Comparison of ENCODE assay signal across 8 mouse cellular contexts in genomic region chr2:48539465-48540055, GRCm38 (mm10).
A peak's percentile ranks its signal among the peaks of the same experiment; 100 is the strongest.
DNase-seq lines count a peak whose midpoint lies in the region; ATAC-seq and TF ChIP-seq lines count a peak whose summit lies in the region.

No protein-coding gene starts in this region.

- DNase-seq in layer of hippocampus, adult 2 months (ENCODE audit: low spot score in 2 of 2): no peak
- DNase-seq in layer of hippocampus, postnatal 25 days (ENCODE audit: extremely low spot score in 1 of 2, low spot score in 1 of 2): no peak
- DNase-seq in gastrocnemius, postnatal 25 days: peak; percentile 73
- peak; percentile 75 for DNase-seq in kidney, adult 9 months
- DNase-seq in T-cell, adult 2 months (ENCODE audit: low spot score): no peak
- no peak for DNase-seq in testis, postnatal 14 days (ENCODE audit: low spot score)
- no peak for DNase-seq in right cerebral cortex, postnatal 14 days

- no peaks in the 10 kb centered on the region for H3K36me3 ChIP-seq in midbrain, embryonic 15.5 days (replicated peaks)

- no peaks in the 10 kb centered on the region for H3K9me3 ChIP-seq in midbrain, embryonic 15.5 days

- WGBS in midbrain, embryonic 15.5 days: 68% methylated on average over 4 of the region's 4 CpGs

- ATAC-seq in midbrain, embryonic 15.5 days (replicated peaks): no peak; the same call in 1 of the 2 replicates

- peak overlapping the region; percentile 46; the same call in 1 of the 2 replicates for H3K4me3 ChIP-seq in layer of hippocampus, adult 2 months
- no peak overlapping the region; the same call in 1 of the 2 replicates for H3K4me3 ChIP-seq in midbrain, embryonic 15.5 days

- H3K4me1 ChIP-seq in midbrain, embryonic 15.5 days: peaks cover 8% of the 10 kb centered on the region

- TF ChIP-seq CTCF in layer of hippocampus, adult 2 months (conservative IDR thresholded peaks at IDR 0.05): no peak

- no peak overlapping the region for H3K9ac ChIP-seq in midbrain, embryonic 15.5 days

- H3K4me2 ChIP-seq in midbrain, embryonic 15.5 days: peak overlapping the region; percentile 52

- H3K27me3 ChIP-seq in midbrain, embryonic 15.5 days (replicated peaks): no peaks in the 10 kb centered on the region

- peak overlapping the region; percentile 43; the same call in 1 of the 2 replicates for H3K27ac ChIP-seq in layer of hippocampus, adult 2 months
- H3K27ac ChIP-seq in midbrain, embryonic 15.5 days: no peak overlapping the region

Comparison
In these comparisons a context has a peak if more than half of its experiments do, and no peak if none do; other contexts are left out.
1. DNase-seq: peak in gastrocnemius, postnatal 25 days (single experiment) and kidney, adult 9 months (single experiment); none in layer of hippocampus, adult 2 months (0 of 2), layer of hippocampus, postnatal 25 days (0 of 2), T-cell, adult 2 months (single experiment), testis, postnatal 14 days (single experiment) and right cerebral cortex, postnatal 14 days (single experiment).